Mouse (Mus musculus) limb, embryonic 14.5 days (tissue): Measurements from ENCODE around the gene Birc5. TPM values are rescaled to one million over a fixed set of nuclear protein-coding genes. Genes with fewer than 3 reads are reported as not detected.

Experiments
- ATAC-seq: fragments of 200-750 bp; cut with Nextera tagmentation; 2 replicates; pipeline ENCODE4 v1.8.0; 2017; ENCODE audit warnings: low read depth, moderate number of reproducible peaks, moderate TSS enrichment; ENCODE audit not compliant: low FRiP score
- DNase-seq: peaks from one replicate; pipeline ENCODE4 v3.0.0-alpha.2; 2015; ENCODE audit warnings: low spot score
- H3K27ac ChIP-seq: fragments of 300-500 bp; sonication (generic); replicated peaks from 2 replicates; pipeline ENCODE4 v1.5.1; 2014; ENCODE audit warnings: low read depth, mild to moderate bottlenecking, low read length, moderate library complexity, mixed read lengths
- H3K27me3 ChIP-seq: fragments of 300-500 bp; sonication (generic); 2 replicates; pipeline ENCODE4 v1.6.1; 2014; ENCODE audit warnings: low read length, mixed read lengths; ENCODE audit not compliant: control insufficient read depth, insufficient read depth
- H3K36me3 ChIP-seq: fragments of 300-500 bp; sonication (generic); 2 replicates; pipeline ENCODE4 v1.6.1; 2014; ENCODE audit warnings: mild to moderate bottlenecking, low read length, moderate library complexity, mixed read lengths; ENCODE audit not compliant: control insufficient read depth, insufficient read depth
- H3K4me1 ChIP-seq: fragments of 300-500 bp; sonication (generic); 2 replicates; pipeline ENCODE4 v1.6.1; 2014; ENCODE audit warnings: antibody characterized with exemption, low read length, mixed read lengths; ENCODE audit not compliant: control insufficient read depth, insufficient read depth
- H3K4me2 ChIP-seq: fragments of 300-500 bp; sonication (generic); replicated peaks from 2 replicates; pipeline ENCODE4 v1.6.1; 2014; ENCODE audit warnings: low read depth, mild to moderate bottlenecking, low read length, moderate library complexity; ENCODE audit not compliant: severe bottlenecking
- H3K4me3 ChIP-seq: fragments of 300-500 bp; sonication (generic); replicated peaks from 2 replicates; pipeline ENCODE4 v1.5.1; 2014; ENCODE audit warnings: low read length
- H3K9ac ChIP-seq: fragments of 300-500 bp; sonication (generic); 2 replicates; pipeline ENCODE4 v1.6.1; 2014; ENCODE audit warnings: mild to moderate bottlenecking, low read depth, low read length, moderate library complexity; ENCODE audit not compliant: severe bottlenecking
- H3K9me3 ChIP-seq: fragments of 300-500 bp; sonication (generic); 2 replicates; pipeline ENCODE4 v1.6.1; 2016; ENCODE audit warnings: low read length; ENCODE audit not compliant: control insufficient read depth
- POLR2A ChIP-seq: fragments of 200-500 bp; IDR thresholded peaks from 2 replicates; pipeline ENCODE4 v1.8.0; 2012; ENCODE audit warnings: inconsistent platforms, mild to moderate bottlenecking, moderate library complexity, borderline replicate concordance; ENCODE audit not compliant: insufficient read depth, insufficient read length; ENCODE audit errors: extremely low read depth
- WGBS: fragments of 180-500 bp; shearing (Covaris S2); extraction: QIAGEN DNeasy Blood & Tissue Kit; methylation state at CpG from one replicate; pipeline ENCODE4 v1.1.7; 2014; 5-methylcytosine and 5-hydroxymethylcytosine counted together
- polyA plus RNA-seq, 2 experiments: library from polyadenylated mRNA; depleted of rRNA in 1 of 2; stranded (reverse) in 1 of 2; unstranded in 1 of 2; fragments of >200 nt; fragmentation: Nextera tagmentation in 1 of 2; extraction: Ambion mirVana in 1 of 2; gene quantifications; 2 replicates each; pipeline versions ENCODE4 v1.2.1 to v1.2.3; 2012 to 2014

Gene Birc5
- polyA plus RNA-seq, 2 experiments = 138 to 267 TPM

GRCm38 (mm10) chr11:117816389-117816996 is 32.6 kb upstream of the Birc5 start:
- H3K9me3 ChIP-seq = no peaks in the 10 kb centered on the region
- H3K4me1 ChIP-seq = no peaks in the 10 kb centered on the region
- no peak overlapping the region for H3K27ac ChIP-seq
- DNase-seq (no peak), ATAC-seq (no peak)
- H3K36me3 ChIP-seq = peaks cover 84% of the 10 kb centered on the region
- no peaks in the 10 kb centered on the region for H3K27me3 ChIP-seq
- no peak overlapping the region for H3K4me3 ChIP-seq
- H3K9ac ChIP-seq = no peak overlapping the region
- no peak overlapping the region for H3K4me2 ChIP-seq
- TF ChIP-seq POLR2A = no peak
- 86% methylated on average over 10 of the region's 13 CpGs for WGBS

- Histone ChIP-seq H3K27me3 (no peaks in the 10 kb centered on the region), H3K9ac (no peak overlapping the region), H3K4me3 (no peak overlapping the region), H3K27ac (no peak overlapping the region), H3K9me3 (no peaks in the 10 kb centered on the region), H3K4me1 (peaks cover 14% of the 10 kb centered on the region), H3K36me3 (peaks cover 82% of the 10 kb centered on the region), H3K4me2 (no peak overlapping the region)
- no peak for TF ChIP-seq POLR2A
- no peak for DNase-seq
- 60% methylated on average over 8 of the region's 8 CpGs for WGBS
- ATAC-seq = no peak
Measured at GRCm38 (mm10) chr11:117819095-117819494, 30.0 kb upstream of the Birc5 start.

- no peaks in the 10 kb centered on the region for H3K9me3 ChIP-seq
- no peak overlapping the region for H3K4me3 ChIP-seq
- no peak overlapping the region for H3K4me2 ChIP-seq
- no peak overlapping the region for H3K27ac ChIP-seq
- 97% methylated on average over 7 of the region's 7 CpGs for WGBS
- ATAC-seq = no peak
- no peak for TF ChIP-seq POLR2A
- no peaks in the 10 kb centered on the region for H3K27me3 ChIP-seq
- no peak for DNase-seq
- H3K36me3 ChIP-seq = peaks cover 71% of the 10 kb centered on the region
- H3K4me1 ChIP-seq = peaks cover 22% of the 10 kb centered on the region
- no peak overlapping the region for H3K9ac ChIP-seq
Measured at GRCm38 (mm10) chr11:117820173-117820572, 28.9 kb upstream of the Birc5 start.

- H3K4me1 ChIP-seq = peaks cover 29% of the 10 kb centered on the region
- no peaks in the 10 kb centered on the region for H3K9me3 ChIP-seq
- no peak overlapping the region for H3K9ac ChIP-seq
- H3K4me3 ChIP-seq = no peak overlapping the region
- ATAC-seq (no peak), DNase-seq (no peak)
- 90% methylated on average over 9 of the region's 9 CpGs for WGBS
- no peak overlapping the region for H3K4me2 ChIP-seq
- H3K27ac ChIP-seq = no peak overlapping the region
- TF ChIP-seq POLR2A = no peak
- H3K27me3 ChIP-seq = no peaks in the 10 kb centered on the region
- H3K36me3 ChIP-seq = peaks cover 59% of the 10 kb centered on the region
Measured at GRCm38 (mm10) chr11:117821868-117822267, 27.2 kb upstream of the Birc5 start.

GRCm38 (mm10) chr11:117822728-117823241 is 26.3 kb upstream of the Birc5 start:
- ATAC-seq = no peak
- DNase-seq = no peak
- TF ChIP-seq POLR2A = no peak

More at GRCm38 (mm10) chr11:117822728-117823241, 26.3 kb upstream of the Birc5 start:
- WGBS = 67% methylated on average over 7 of the region's 7 CpGs
- Histone ChIP-seq H3K4me3 (no peak overlapping the region), H3K27ac (peak overlapping the region; percentile 48; the same call in 1 of the 2 replicates), H3K9me3 (no peaks in the 10 kb centered on the region), H3K9ac (no peak overlapping the region), H3K27me3 (no peaks in the 10 kb centered on the region), H3K4me2 (no peak overlapping the region), H3K36me3 (peaks cover 50% of the 10 kb centered on the region), H3K4me1 (peaks cover 35% of the 10 kb centered on the region)
